Mouse (Mus musculus) forebrain, embryonic 15.5 days (tissue): ENCODE data around the gene Hist1h1b. TPM values are rescaled to one million over a fixed set of nuclear protein-coding genes. Genes with fewer than 3 reads are reported as not detected.
"Not testable (repeated sequence)": the region's sequence is repeated elsewhere in the genome, so short reads cannot be mapped to it uniquely, and the experiment has no call there.

ENCODE experiments used
- ATAC-seq: fragments of 200-750 bp; cut with Nextera tagmentation; replicated peaks from 2 replicates; pipeline ENCODE4 v1.8.0; 2017; ENCODE audit warnings: mild to moderate bottlenecking, moderate TSS enrichment, moderate library complexity
- H3K27ac ChIP-seq: fragments of 300-500 bp; sonication (generic); replicated peaks from 2 replicates; pipeline ENCODE4 v1.5.1; 2015; ENCODE audit warnings: mild to moderate bottlenecking, inconsistent platforms
- H3K27me3 ChIP-seq: fragments of 300-500 bp; sonication (generic); 2 replicates; pipeline ENCODE4 v1.6.1; 2015; ENCODE audit warnings: inconsistent platforms
- H3K36me3 ChIP-seq: fragments of 300-500 bp; sonication (generic); 2 replicates; pipeline ENCODE4 v1.6.1; 2015; ENCODE audit warnings: mild to moderate bottlenecking, inconsistent platforms
- H3K4me1 ChIP-seq: fragments of 300-500 bp; sonication (generic); 2 replicates; pipeline ENCODE4 v1.6.1; 2015; ENCODE audit warnings: inconsistent platforms
- H3K4me2 ChIP-seq: fragments of 300-500 bp; sonication (generic); replicated peaks from 2 replicates; pipeline ENCODE4 v1.6.1; 2015; ENCODE audit warnings: mild to moderate bottlenecking, inconsistent platforms
- H3K4me3 ChIP-seq: fragments of 300-500 bp; sonication (generic); 2 replicates; pipeline ENCODE4 v1.5.1; 2015; ENCODE audit warnings: mild to moderate bottlenecking, inconsistent platforms
- H3K9ac ChIP-seq: fragments of 300-500 bp; sonication (generic); replicated peaks from 2 replicates; pipeline ENCODE4 v1.6.1; 2015; ENCODE audit warnings: mild to moderate bottlenecking, inconsistent platforms
- H3K9me3 ChIP-seq: fragments of 300-500 bp; sonication (generic); 2 replicates; pipeline ENCODE4 v1.6.1; 2016; ENCODE audit warnings: inconsistent platforms
- WGBS: fragments of 180-500 bp; shearing (Covaris S2); methylation state at CpG from one replicate; pipeline ENCODE4 v1.1.7; 2015; ENCODE audit warnings: mixed read lengths; 5-methylcytosine and 5-hydroxymethylcytosine counted together
- polyA plus RNA-seq: library from polyadenylated mRNA; unstranded; fragments of >200 nt; fragmentation: Nextera tagmentation; extraction: Ambion mirVana; gene quantifications from 2 replicates; pipeline ENCODE4 v1.2.1, GENCODE M21; 2015

Gene Hist1h1b
- polyA plus RNA-seq, 1 experiment from 2014 or later: 9.6 TPM

- 3% methylated on average over 33 of the region's 33 CpGs for WGBS
- peaks cover 39% of the 10 kb centered on the region for H3K4me1 ChIP-seq
- no peaks in the 10 kb centered on the region for H3K36me3 ChIP-seq
- H3K4me2 ChIP-seq: peak overlapping the region; percentile 84
- no peaks in the 10 kb centered on the region for H3K27me3 ChIP-seq
- peak overlapping the region; percentile 50 for H3K4me3 ChIP-seq
- peak overlapping the region; percentile 89 for H3K27ac ChIP-seq
- peak; percentile 95 for ATAC-seq
- H3K9me3 ChIP-seq: no peaks in the 10 kb centered on the region
- H3K9ac ChIP-seq: peak overlapping the region; percentile 60
These were observed 1.3 kb downstream of the Hist1h1b start for GRCm38 (mm10) chr13:21778814-21779766.

GRCm38 (mm10) chr13:21755707-21756106 lies 24.7 kb downstream of the Hist1h1b start:
- Histone ChIP-seq H3K4me3 (no peak overlapping the region), H3K9ac (no peak overlapping the region), H3K4me2 (no peak overlapping the region), H3K27me3 (no peaks in the 10 kb centered on the region), H3K36me3 (no peaks in the 10 kb centered on the region), H3K9me3 (no peaks in the 10 kb centered on the region), H3K4me1 (peaks cover 28% of the 10 kb centered on the region), H3K27ac (no peak overlapping the region)
- no peak for ATAC-seq
- 47% methylated on average over 1 of the region's 1 CpGs for WGBS

- peak overlapping the region; percentile 47 for H3K4me3 ChIP-seq
- not testable (repeated sequence) for H3K27me3 ChIP-seq, H3K36me3 ChIP-seq, H3K9me3 ChIP-seq
- H3K9ac ChIP-seq: peak overlapping the region; percentile 46
- 0% methylated on average over 12 of the region's 26 CpGs for whole genome bisulfite sequencing
- peak overlapping the region; percentile 82 for H3K4me2 ChIP-seq
- peak; percentile 4; the same call in 1 of the 2 replicates for ATAC-seq
- peak overlapping the region; percentile 96 for H3K27ac ChIP-seq
- peaks cover 32% of the 10 kb centered on the region for H3K4me1 ChIP-seq
These were observed 26.0 kb downstream of the Hist1h1b start for GRCm38 (mm10) chr13:21754294-21755001.

- H3K36me3 ChIP-seq, H3K27me3 ChIP-seq, H3K9me3 ChIP-seq: not testable (repeated sequence)
- ATAC-seq: peak; percentile 96
- Histone ChIP-seq H3K4me2 (peak within 1 kb of the TSS; percentile 82), H3K9ac (peak within 1 kb of the TSS; percentile 59), H3K4me3 (peak within 1 kb of the TSS; percentile 47), H3K4me1 (peaks cover 39% of the 10 kb centered on the region), H3K27ac (peak within 1 kb of the TSS; percentile 96)
- WGBS: 1% methylated on average over 49 of the region's 50 CpGs
These were observed 26.7 kb downstream of the Hist1h1b start, which contains the start of the genes Hist1h2ak and Hist1h2bn for GRCm38 (mm10) chr13:21753524-21754285. TSS of gene Hist1h2ak (minus strand) at chr13:21753827. TSS of gene Hist1h2bn (plus strand) at chr13:21754123.

- no peak for ATAC-seq
- peaks cover 44% of the 10 kb centered on the region for H3K4me1 ChIP-seq
- WGBS: 2% methylated on average over 10 of the region's 10 CpGs
- no peaks in the 10 kb centered on the region for H3K36me3 ChIP-seq
- H3K27ac ChIP-seq: peak overlapping the region; percentile 96
- peak overlapping the region; percentile 59 for H3K9ac ChIP-seq
- peak overlapping the region; percentile 47 for H3K4me3 ChIP-seq
- peak overlapping the region; percentile 82 for H3K4me2 ChIP-seq
- H3K9me3 ChIP-seq: no peaks in the 10 kb centered on the region
- H3K27me3 ChIP-seq: no peaks in the 10 kb centered on the region
These were observed 27.3 kb downstream of the Hist1h1b start for GRCm38 (mm10) chr13:21753051-21753523.

GRCm38 (mm10) chr13:21752356-21752755 lies 28.1 kb downstream of the Hist1h1b start:
- no peak overlapping the region for H3K9ac ChIP-seq
- peak overlapping the region; percentile 82; the same call in 1 of the 2 replicates for H3K4me2 ChIP-seq
- H3K27ac ChIP-seq: peak overlapping the region; percentile 96
- peak overlapping the region; percentile 47; the same call in 1 of the 2 replicates for H3K4me3 ChIP-seq
- no peaks in the 10 kb centered on the region for H3K9me3 ChIP-seq
- peaks cover 48% of the 10 kb centered on the region for H3K4me1 ChIP-seq
- H3K27me3 ChIP-seq: no peaks in the 10 kb centered on the region
- WGBS: 51% methylated on average over 3 of the region's 3 CpGs
- no peaks in the 10 kb centered on the region for H3K36me3 ChIP-seq
- no peak for ATAC-seq

GRCm38 (mm10) chr13:21751827-21752226 lies 28.6 kb downstream of the Hist1h1b start:
- Histone ChIP-seq H3K27me3 (no peaks in the 10 kb centered on the region), H3K4me3 (no peak overlapping the region), H3K27ac (peak overlapping the region; percentile 96), H3K4me2 (no peak overlapping the region), H3K4me1 (peaks cover 52% of the 10 kb centered on the region), H3K9me3 (no peaks in the 10 kb centered on the region), H3K9ac (no peak overlapping the region), H3K36me3 (no peaks in the 10 kb centered on the region)
- no peak for ATAC-seq
- 70% methylated on average over 3 of the region's 3 CpGs for WGBS

- peak overlapping the region; percentile 96; the same call in 1 of the 2 replicates for H3K27ac ChIP-seq
- H3K9ac ChIP-seq: no peak overlapping the region
- no peaks in the 10 kb centered on the region for H3K27me3 ChIP-seq
- ATAC-seq: no peak
- no peak overlapping the region for H3K4me3 ChIP-seq
- no peak overlapping the region for H3K4me2 ChIP-seq
- no peaks in the 10 kb centered on the region for H3K36me3 ChIP-seq
- peaks cover 49% of the 10 kb centered on the region for H3K4me1 ChIP-seq
- H3K9me3 ChIP-seq: no peaks in the 10 kb centered on the region
These were observed 29.0 kb downstream of the Hist1h1b start for GRCm38 (mm10) chr13:21751417-21751816.

- Histone ChIP-seq H3K9ac (peak within 1 kb of the TSS; percentile 57), H3K4me2 (peak within 1 kb of the TSS; percentile 86), H3K27ac (peak within 1 kb of the TSS; percentile 97), H3K4me1 (peaks cover 45% of the 10 kb centered on the region), H3K4me3 (peak within 1 kb of the TSS; percentile 52)
- not testable (repeated sequence) for H3K9me3 ChIP-seq, H3K36me3 ChIP-seq, H3K27me3 ChIP-seq
- WGBS: under 1% methylated on average over 48 of the region's 56 CpGs
- ATAC-seq: peak; percentile 84
These were observed 30.0 kb downstream of the Hist1h1b start, which contains the start of gene Hist1h4k for GRCm38 (mm10) chr13:21750159-21751017. TSS of gene Hist1h4k (minus strand) at chr13:21750505.

- ATAC-seq: no peak
- 3% methylated on average over 5 of the region's 5 CpGs for WGBS
These were observed 30.9 kb downstream of the Hist1h1b start for GRCm38 (mm10) chr13:21749387-21750158.

More at GRCm38 (mm10) chr13:21749387-21750158, 30.9 kb downstream of the Hist1h1b start:
- H3K27me3 ChIP-seq: no peaks in the 10 kb centered on the region
- H3K4me2 ChIP-seq: peak overlapping the region; percentile 86
- H3K4me3 ChIP-seq: peak overlapping the region; percentile 52
- H3K4me1 ChIP-seq: peaks cover 40% of the 10 kb centered on the region
- H3K9ac ChIP-seq: peak overlapping the region; percentile 57
- H3K9me3 ChIP-seq: no peaks in the 10 kb centered on the region
- H3K36me3 ChIP-seq: no peaks in the 10 kb centered on the region
- H3K27ac ChIP-seq: peak overlapping the region; percentile 97
